Mouse (Mus musculus): Measurements from ENCODE around the gene Hspg2. TPM values are rescaled to one million over a fixed set of nuclear protein-coding genes. Genes with fewer than 3 reads are reported as not detected.

Hspg2 gene
- total RNA-seq, 2 experiments from 2014 or later = 467 to 506 TPM

GRCm38 (mm10) chr4:137480993-137481340 is 12.4 kb downstream of the Hspg2 start:
- no peak for DNase-seq

GRCm38 (mm10) chr4:137481381-137482030 is 12.9 kb downstream of the Hspg2 start:
- no peak for DNase-seq

- DNase-seq = no peak
Observed at GRCm38 (mm10) chr4:137483871-137484270, 15.3 kb downstream of the Hspg2 start.

DNA sequence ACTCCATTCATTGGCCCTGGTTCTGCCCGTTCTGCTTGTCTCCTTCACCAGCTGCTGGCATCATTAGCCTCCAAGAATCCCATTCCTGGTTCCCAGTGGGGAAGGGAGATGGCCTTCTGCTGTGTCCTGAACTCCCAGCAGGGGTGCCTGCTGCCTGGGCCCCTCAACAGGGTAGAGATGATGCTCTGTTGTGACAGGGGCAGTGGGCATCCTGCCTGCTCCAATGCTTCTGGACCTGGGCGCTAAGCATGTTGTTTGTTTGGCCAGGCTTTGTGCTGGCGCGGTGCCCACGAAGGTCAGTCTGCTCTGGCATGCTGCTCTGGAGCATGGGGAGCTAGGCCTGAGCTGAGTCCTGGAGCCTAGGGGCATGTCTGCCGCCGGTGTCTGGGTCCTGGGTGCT is 16.0 kb downstream of the Hspg2 start:
- DNase-seq = peak; percentile 86

- peak; percentile 45 for DNase-seq
Observed at GRCm38 (mm10) chr4:137485258-137485960, 16.8 kb downstream of the Hspg2 start.

DNA sequence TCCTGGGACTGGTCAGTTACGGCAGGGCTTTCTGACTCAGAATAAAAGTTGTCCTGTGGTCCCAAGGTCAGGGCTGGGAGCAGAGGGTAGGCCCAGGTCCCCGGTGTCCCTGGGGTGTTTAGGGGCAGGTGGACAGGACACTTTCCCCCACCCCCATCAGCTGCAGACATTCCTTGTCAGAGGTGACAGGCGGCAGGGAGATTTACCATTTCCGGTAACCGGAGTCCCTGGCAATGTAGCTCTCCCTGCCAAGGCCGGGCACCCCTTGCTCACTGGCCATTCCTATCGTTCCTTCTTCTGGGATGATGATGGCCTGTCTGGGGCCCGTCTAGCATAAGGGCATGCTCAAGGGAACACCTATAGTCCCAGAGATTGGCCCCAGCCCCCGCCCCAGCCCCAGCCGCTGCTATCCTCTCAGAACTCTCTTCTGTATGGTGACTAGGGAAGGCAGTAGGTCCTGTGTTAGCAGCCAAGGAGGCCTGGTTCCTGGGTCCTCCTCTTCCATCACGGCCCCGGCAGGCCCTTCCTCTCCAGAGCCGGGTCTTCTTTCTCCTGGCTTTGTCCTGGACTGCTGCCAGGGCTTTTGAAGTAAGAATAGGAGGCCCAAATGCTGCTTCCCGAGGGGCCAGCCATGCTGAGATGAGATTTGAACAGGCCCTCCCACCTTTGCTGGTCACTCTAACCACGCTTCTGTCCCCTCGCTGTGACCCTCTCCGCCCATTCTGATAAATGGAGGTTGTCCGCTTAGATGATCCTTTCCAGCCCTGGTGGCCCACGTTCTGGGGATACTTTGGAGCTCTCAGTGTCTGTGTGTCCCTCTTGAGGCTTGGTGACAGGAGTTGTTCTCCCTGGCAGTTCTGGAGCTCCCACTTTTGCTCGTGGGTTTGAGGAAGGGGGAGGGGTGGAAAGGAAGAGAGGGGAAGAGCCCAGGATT is 17.8 kb downstream of the Hspg2 start:
- DNase-seq = peak; percentile 69

- peak; percentile 87 for DNase-seq
Observed at GRCm38 (mm10) chr4:137487286-137488000, 18.9 kb downstream of the Hspg2 start.

DNA sequence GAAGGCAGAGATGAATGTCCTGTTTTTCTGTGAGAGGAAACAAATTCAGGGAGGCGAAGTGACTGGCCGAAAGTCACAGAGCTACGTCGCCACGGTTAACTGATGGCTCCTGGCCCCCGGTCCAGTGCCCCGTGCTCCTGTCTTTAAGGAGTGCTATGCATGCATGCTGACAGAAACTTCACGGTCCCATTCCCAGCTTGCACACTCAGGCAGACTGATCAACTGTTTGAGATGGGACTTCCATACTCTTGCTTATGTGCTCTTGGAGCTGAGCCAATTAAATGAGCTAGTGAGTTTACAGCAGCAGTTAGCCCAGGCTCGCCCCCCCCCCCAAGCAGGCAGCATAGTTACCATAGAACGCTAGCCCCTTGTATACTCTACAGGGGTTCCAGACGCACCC is 19.5 kb downstream of the Hspg2 start:
- no peak for DNase-seq

DNA sequence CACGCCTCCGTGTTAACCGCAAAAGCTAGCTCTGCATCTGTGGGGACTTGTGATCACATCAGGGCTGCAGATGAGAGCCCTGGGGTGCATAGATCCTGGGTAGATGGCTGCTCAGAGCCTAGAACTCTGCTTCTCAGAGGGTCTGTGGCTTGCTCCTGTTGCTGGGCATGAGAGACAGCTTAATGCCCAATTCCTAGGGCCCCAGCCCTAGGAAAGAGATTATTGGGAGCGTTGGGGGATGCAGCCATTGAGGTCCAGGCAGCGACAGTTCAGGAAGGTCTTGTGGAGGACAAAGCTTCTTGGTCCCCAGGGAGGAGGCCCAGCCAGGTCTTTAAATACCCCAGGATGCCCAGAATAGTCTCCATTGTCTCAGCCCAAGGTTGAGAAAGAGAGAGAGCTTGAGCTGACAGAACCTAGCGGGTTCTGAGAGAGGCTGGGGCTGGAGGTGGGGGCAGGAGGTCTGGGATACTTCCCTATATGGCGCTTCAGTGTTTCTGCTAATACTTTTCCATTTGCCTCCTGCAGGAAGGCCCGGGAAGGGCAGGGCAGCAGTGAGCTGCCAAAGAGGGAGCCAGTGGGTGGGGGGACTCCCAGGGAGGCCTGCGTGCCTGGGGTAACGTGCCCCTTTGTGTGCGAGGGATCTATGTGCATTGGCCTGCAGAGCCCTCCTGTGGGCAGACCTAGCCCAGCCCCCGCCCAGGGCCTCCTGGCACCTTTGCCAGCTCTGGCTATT is 20.2 kb downstream of the Hspg2 start:
- DNase-seq = peak; percentile 92

- peak; percentile 70 for DNase-seq
Observed at GRCm38 (mm10) chr4:137489996-137490395, 21.4 kb downstream of the Hspg2 start.

GRCm38 (mm10) chr4:137492563-137492962 is 24.0 kb downstream of the Hspg2 start:
- DNase-seq = peak; percentile 54

DNA sequence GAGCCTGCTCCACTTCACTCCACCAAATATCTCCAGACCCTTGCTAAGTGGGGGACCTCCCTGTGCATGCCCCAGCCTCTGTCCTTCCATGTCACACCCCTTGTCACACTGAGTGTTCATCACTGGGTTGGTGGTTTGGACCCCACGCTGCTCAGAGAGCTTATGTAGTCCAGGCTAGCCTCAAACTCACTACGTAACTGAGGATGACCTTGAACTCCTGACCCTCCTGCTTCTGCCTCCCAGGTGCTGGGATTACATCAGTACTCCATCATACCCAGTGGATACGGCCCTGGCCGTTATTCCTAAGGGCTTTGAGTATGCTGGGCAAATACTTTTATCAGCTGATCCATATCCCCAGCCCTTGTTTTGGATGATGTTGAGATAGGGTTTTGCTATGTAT is 24.6 kb downstream of the Hspg2 start:
- no peak for DNase-seq

DNA sequence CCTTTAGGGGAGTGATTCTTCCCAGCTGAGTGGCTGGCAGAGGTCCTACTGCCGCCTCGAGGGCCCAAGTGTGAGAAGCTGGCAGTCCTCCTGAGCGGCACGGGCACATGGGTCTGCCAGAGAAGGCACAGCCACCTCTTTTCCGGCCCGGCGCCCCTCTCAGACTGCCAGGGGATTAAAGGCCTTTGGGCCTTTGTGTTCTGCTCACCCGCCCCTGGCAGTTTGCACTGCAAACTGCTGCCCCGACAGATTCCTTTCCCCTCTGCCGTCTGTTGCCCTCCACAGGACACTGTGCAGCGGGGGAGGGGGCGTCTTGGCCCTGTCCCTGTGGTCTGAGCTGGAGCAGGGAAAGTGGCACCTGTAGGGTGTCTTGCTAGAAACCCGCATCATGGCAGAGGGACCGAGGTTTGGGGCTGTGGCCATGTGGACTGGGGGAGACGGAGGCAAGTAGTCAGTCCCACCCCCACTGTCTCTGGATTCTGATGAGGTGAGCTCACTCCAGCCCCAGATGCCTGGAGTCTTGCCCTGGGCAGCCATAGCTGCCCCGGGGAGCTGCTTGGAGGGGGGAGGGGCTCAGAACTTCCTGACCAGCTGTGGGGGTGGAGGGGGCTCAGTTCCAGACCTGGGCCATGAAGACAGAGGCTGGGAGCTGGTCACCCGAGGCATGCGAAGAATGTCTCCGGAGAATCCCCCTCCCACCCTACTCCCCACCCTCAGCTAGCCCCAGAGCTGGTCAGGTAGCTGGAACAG is 26.4 kb downstream of the Hspg2 start:
- DNase-seq = peak; percentile 81

- no peak for DNase-seq
Observed at GRCm38 (mm10) chr4:137495501-137496100, 27.0 kb downstream of the Hspg2 start.

DNA sequence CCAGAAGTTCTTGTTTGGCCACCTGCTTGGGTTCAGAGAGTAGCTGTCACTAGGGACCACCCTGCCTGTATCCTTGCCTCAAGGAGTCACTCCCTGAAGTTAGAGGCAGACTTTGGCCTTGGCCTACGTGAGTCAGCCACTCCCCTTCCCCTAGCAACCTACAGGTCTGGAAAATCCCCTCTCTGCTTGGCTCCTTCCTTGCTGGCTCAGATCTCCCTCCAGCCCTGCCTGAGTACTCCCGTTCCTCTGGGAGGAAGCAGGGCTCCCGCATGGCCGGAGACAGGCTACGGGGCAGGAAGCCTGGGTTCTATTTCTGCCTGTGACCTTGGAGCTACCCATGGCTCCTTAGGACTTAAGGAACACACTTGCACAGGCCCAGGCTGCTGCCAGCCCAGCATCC is 28.8 kb downstream of the Hspg2 start:
- DNase-seq = peak; percentile 72

DNA sequence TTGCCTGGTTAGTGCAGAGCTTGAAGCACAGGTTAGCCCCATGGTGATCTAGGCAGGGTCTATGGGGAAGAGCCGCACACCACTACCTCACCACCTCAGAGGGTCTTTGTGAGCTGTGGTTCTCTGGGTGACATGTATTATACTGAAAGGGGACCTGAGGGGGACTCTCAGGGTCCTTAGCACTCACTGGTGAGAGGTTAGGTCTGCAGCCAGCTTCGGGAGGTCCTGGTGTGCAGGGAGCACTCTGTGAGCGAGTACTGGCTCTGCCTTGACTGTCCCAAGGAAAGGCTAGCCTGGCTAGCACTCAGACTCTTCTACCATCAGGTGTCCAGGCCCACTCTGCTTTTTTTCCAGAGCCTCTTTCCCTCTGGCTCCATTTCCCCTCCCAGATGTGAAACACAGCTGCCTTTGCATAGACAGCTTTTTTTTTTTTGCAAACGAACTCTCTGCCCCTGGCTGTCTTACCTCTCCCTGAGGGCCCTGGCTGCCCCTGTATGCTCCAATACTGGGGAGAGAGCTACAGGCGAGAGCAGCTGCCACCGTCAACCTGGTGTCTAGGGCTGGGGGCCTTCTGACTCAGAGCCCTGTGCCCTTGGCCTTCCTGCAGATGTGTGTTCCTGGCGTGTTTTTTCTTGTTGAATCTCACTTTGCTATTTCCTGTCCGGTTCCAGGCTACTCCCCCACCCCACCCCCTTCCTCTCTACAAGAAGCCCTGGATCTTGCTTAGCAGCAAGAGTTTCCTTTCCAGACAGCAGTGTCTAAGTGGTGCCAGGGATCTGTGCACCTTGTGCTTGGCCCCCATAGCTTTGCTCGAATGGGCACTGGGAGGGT is 29.5 kb downstream of the Hspg2 start:
- DNase-seq = peak; percentile 66

GRCm38 (mm10) chr4:137498882-137499583 is 30.5 kb downstream of the Hspg2 start:
- DNase-seq = no peak

- DNase-seq = no peak
Observed at GRCm38 (mm10) chr4:137500149-137500548, 31.6 kb downstream of the Hspg2 start.

GRCm38 (mm10) chr4:137500953-137501352 is 32.4 kb downstream of the Hspg2 start:
- no peak for DNase-seq

Measured in heart, postnatal 4 days (tissue).